Mouse (Mus musculus): ENCODE measurements around the gene Vipr2. TPM values are rescaled to one million over a fixed set of nuclear protein-coding genes. Genes with fewer than 3 reads are reported as not detected.

The Vipr2 gene
- polyA plus RNA-seq, 1 experiment from 2014 or later: 3.6 TPM

- no peaks in the 10 kb centered on the region for H3K4me1 ChIP-seq
- H3K27me3 ChIP-seq: no peaks in the 10 kb centered on the region
- H3K9me3 ChIP-seq: no peaks in the 10 kb centered on the region
- WGBS: 87% methylated on average over 3 of the region's 3 CpGs
- no peak overlapping the region for H3K4me3 ChIP-seq
- no peak overlapping the region for H3K27ac ChIP-seq (replicated peaks)
- H3K9ac ChIP-seq (replicated peaks): no peak overlapping the region
- H3K36me3 ChIP-seq: no peaks in the 10 kb centered on the region
- H3K4me2 ChIP-seq (replicated peaks): no peak overlapping the region
- ATAC-seq (ENCODE audit: low FRiP score, low read depth): no peak
Observed at GRCm38 (mm10) chr12:116176930-116177329, 99.4 kb downstream of the Vipr2 start.

GRCm38 (mm10) chr12:116181436-116182050 lies 104.0 kb downstream of the Vipr2 start:
- Histone ChIP-seq H3K4me2 (replicated peaks) (no peak overlapping the region), H3K27me3 (no peaks in the 10 kb centered on the region), H3K9me3 (no peaks in the 10 kb centered on the region), H3K27ac (replicated peaks) (no peak overlapping the region), H3K4me3 (no peak overlapping the region), H3K9ac (replicated peaks) (no peak overlapping the region), H3K4me1 (no peaks in the 10 kb centered on the region), H3K36me3 (no peaks in the 10 kb centered on the region)
- 74% methylated on average over 4 of the region's 4 CpGs for WGBS
- no peak for ATAC-seq (ENCODE audit: low FRiP score, low read depth)

GRCm38 (mm10) chr12:116182376-116182775 lies 104.8 kb downstream of the Vipr2 start:
- no peak overlapping the region for H3K27ac ChIP-seq (replicated peaks)
- H3K27me3 ChIP-seq: no peaks in the 10 kb centered on the region
- H3K36me3 ChIP-seq: no peaks in the 10 kb centered on the region
- H3K4me1 ChIP-seq: no peaks in the 10 kb centered on the region
- H3K9ac ChIP-seq (replicated peaks): no peak overlapping the region
- no peak overlapping the region for H3K4me2 ChIP-seq (replicated peaks)
- H3K4me3 ChIP-seq: no peak overlapping the region
- H3K9me3 ChIP-seq: no peaks in the 10 kb centered on the region
- no peak for ATAC-seq (ENCODE audit: low FRiP score, low read depth)

- Histone ChIP-seq H3K27me3 (no peaks in the 10 kb centered on the region), H3K27ac (replicated peaks) (no peak overlapping the region), H3K4me2 (replicated peaks) (no peak overlapping the region), H3K9me3 (no peaks in the 10 kb centered on the region), H3K36me3 (no peaks in the 10 kb centered on the region), H3K4me1 (no peaks in the 10 kb centered on the region), H3K9ac (replicated peaks) (no peak overlapping the region), H3K4me3 (no peak overlapping the region)
- WGBS: 80% methylated on average over 6 of the region's 6 CpGs
- ATAC-seq (ENCODE audit: low FRiP score, low read depth): no peak
Observed at GRCm38 (mm10) chr12:116183212-116183935, 105.8 kb downstream of the Vipr2 start.

- WGBS: 47% methylated on average over 6 of the region's 6 CpGs
- Histone ChIP-seq H3K4me3 (no peak overlapping the region), H3K27me3 (no peaks in the 10 kb centered on the region), H3K4me1 (0 out of 2 replicates have a peak, but pooled peaks cover 3% of the 10 kb centered on the region), H3K9me3 (no peaks in the 10 kb centered on the region), H3K4me2 (replicated peaks) (no peak overlapping the region), H3K36me3 (no peaks in the 10 kb centered on the region), H3K27ac (replicated peaks) (no peak overlapping the region), H3K9ac (replicated peaks) (no peak overlapping the region)
- ATAC-seq (ENCODE audit: low FRiP score, low read depth): no peak
Observed at GRCm38 (mm10) chr12:116193952-116194351, 116.4 kb downstream of the Vipr2 start.

- ATAC-seq (ENCODE audit: low FRiP score, low read depth): no peak
- Histone ChIP-seq H3K9ac (replicated peaks) (no peak overlapping the region), H3K27ac (replicated peaks) (no peak overlapping the region), H3K27me3 (no peaks in the 10 kb centered on the region), H3K9me3 (no peaks in the 10 kb centered on the region), H3K4me3 (no peak overlapping the region), H3K4me2 (replicated peaks) (no peak overlapping the region), H3K36me3 (no peaks in the 10 kb centered on the region), H3K4me1 (0 out of 2 replicates have a peak, but pooled peaks cover 3% of the 10 kb centered on the region)
Observed at GRCm38 (mm10) chr12:116194641-116195040, 117.1 kb downstream of the Vipr2 start.

Small RNA genes lying within 50 kb of the gene (microRNA-seq; reads per million reads assigned to microRNA genes)
- not detected for gene Gm44372

Other genes with a start within 250 kb of the Vipr2 start
- 70.4 and 72.8 TPM in 2 replicates for gene Zfp386, start 30.0 kb upstream of the Vipr2 start, polyA plus RNA-seq (2016; fragmentation: Nextera tagmentation; extraction: Ambion mirVana)
- gene Wdr60, start 185.3 kb downstream of the Vipr2 start, polyA plus RNA-seq (2016; fragmentation: Nextera tagmentation; extraction: Ambion mirVana): 16.6 and 19.0 TPM in 2 replicates
- not detected in 2 replicates for gene Gm11027, start 197.7 kb downstream of the Vipr2 start, polyA plus RNA-seq (2016; fragmentation: Nextera tagmentation; extraction: Ambion mirVana)
- 17.9 and 19.7 TPM in 2 replicates for gene Esyt2, start 203.5 kb downstream of the Vipr2 start, polyA plus RNA-seq (2016; fragmentation: Nextera tagmentation; extraction: Ambion mirVana)

Data from midbrain, embryonic 12.5 days (tissue).